Mouse (Mus musculus): ENCODE results near the gene Plxnc1. TPM values are rescaled to one million over a fixed set of nuclear protein-coding genes. Genes with fewer than 3 reads are reported as not detected.

Gene Plxnc1
- polyA plus RNA-seq, 1 experiment from 2014 or later = 8.7 TPM

GRCm38 (mm10) chr10:94974345-94975098, 29.9 kb upstream of the Plxnc1 start:
- Histone ChIP-seq H3K27ac (no peak overlapping the region), H3K4me3 (replicated peaks) (no peak overlapping the region), H3K9ac (replicated peaks) (no peak overlapping the region), H3K4me1 (replicated peaks) (peaks cover 19% of the 10 kb centered on the region), H3K36me3 (no peaks in the 10 kb centered on the region), H3K4me2 (replicated peaks) (no peak overlapping the region), H3K9me3 (no peaks in the 10 kb centered on the region), H3K27me3 (no peaks in the 10 kb centered on the region)
- no peak for ATAC-seq
- WGBS = 72% methylated on average over 9 of the region's 9 CpGs

- H3K4me2 ChIP-seq (replicated peaks) = no peak overlapping the region
- no peaks in the 10 kb centered on the region for H3K36me3 ChIP-seq
- H3K27ac ChIP-seq = no peak overlapping the region
- no peak for ATAC-seq
- H3K27me3 ChIP-seq = no peaks in the 10 kb centered on the region
- no peaks in the 10 kb centered on the region for H3K9me3 ChIP-seq
- H3K4me3 ChIP-seq (replicated peaks) = no peak overlapping the region
- WGBS = 81% methylated on average over 3 of the region's 3 CpGs
- H3K9ac ChIP-seq (replicated peaks) = no peak overlapping the region
- H3K4me1 ChIP-seq (replicated peaks) = no peaks in the 10 kb centered on the region
Measured at GRCm38 (mm10) chr10:94971625-94972161, 27.1 kb upstream of the Plxnc1 start.

GRCm38 (mm10) chr10:94970221-94970620, 25.6 kb upstream of the Plxnc1 start:
- no peak overlapping the region for H3K4me3 ChIP-seq (replicated peaks)
- H3K4me2 ChIP-seq (replicated peaks) = no peak overlapping the region
- no peaks in the 10 kb centered on the region for H3K9me3 ChIP-seq
- H3K27me3 ChIP-seq = no peaks in the 10 kb centered on the region
- no peaks in the 10 kb centered on the region for H3K4me1 ChIP-seq (replicated peaks)
- H3K36me3 ChIP-seq = no peaks in the 10 kb centered on the region
- H3K9ac ChIP-seq (replicated peaks) = no peak overlapping the region
- no peak overlapping the region for H3K27ac ChIP-seq
- 81% methylated on average over 6 of the region's 6 CpGs for WGBS
- ATAC-seq = no peak

- Histone ChIP-seq H3K36me3 (no peaks in the 10 kb centered on the region), H3K4me3 (replicated peaks) (no peak overlapping the region), H3K4me2 (replicated peaks) (no peak overlapping the region), H3K27ac (no peak overlapping the region), H3K9me3 (no peaks in the 10 kb centered on the region), H3K9ac (replicated peaks) (no peak overlapping the region), H3K4me1 (replicated peaks) (no peaks in the 10 kb centered on the region), H3K27me3 (no peaks in the 10 kb centered on the region)
- no peak for ATAC-seq
- WGBS = 89% methylated on average over 7 of the region's 7 CpGs
Measured at GRCm38 (mm10) chr10:94967468-94967867, 22.8 kb upstream of the Plxnc1 start.

GRCm38 (mm10) chr10:94966789-94967188, 22.2 kb upstream of the Plxnc1 start:
- Histone ChIP-seq H3K4me2 (replicated peaks) (no peak overlapping the region), H3K27me3 (no peaks in the 10 kb centered on the region), H3K9me3 (no peaks in the 10 kb centered on the region), H3K9ac (replicated peaks) (no peak overlapping the region), H3K4me1 (replicated peaks) (no peaks in the 10 kb centered on the region), H3K36me3 (no peaks in the 10 kb centered on the region), H3K4me3 (replicated peaks) (no peak overlapping the region), H3K27ac (no peak overlapping the region)
- 92% methylated on average over 7 of the region's 7 CpGs for WGBS
- ATAC-seq = no peak

- H3K4me3 ChIP-seq (replicated peaks) = no peak overlapping the region
- 90% methylated on average over 3 of the region's 3 CpGs for WGBS
- H3K9me3 ChIP-seq = no peaks in the 10 kb centered on the region
- H3K27ac ChIP-seq = no peak overlapping the region
- no peaks in the 10 kb centered on the region for H3K36me3 ChIP-seq
- ATAC-seq = no peak
- H3K27me3 ChIP-seq = no peaks in the 10 kb centered on the region
- no peak overlapping the region for H3K9ac ChIP-seq (replicated peaks)
- no peaks in the 10 kb centered on the region for H3K4me1 ChIP-seq (replicated peaks)
- no peak overlapping the region for H3K4me2 ChIP-seq (replicated peaks)
Measured at GRCm38 (mm10) chr10:94965093-94965492, 20.5 kb upstream of the Plxnc1 start.

- 89% methylated on average over 10 of the region's 10 CpGs for WGBS
- H3K4me1 ChIP-seq (replicated peaks) = no peaks in the 10 kb centered on the region
- no peak overlapping the region for H3K27ac ChIP-seq
- ATAC-seq = no peak
- no peak overlapping the region for H3K9ac ChIP-seq (replicated peaks)
- H3K27me3 ChIP-seq = 0 out of 2 replicates have a peak, but pooled peaks cover 4% of the 10 kb centered on the region
- no peak overlapping the region for H3K4me2 ChIP-seq (replicated peaks)
- H3K36me3 ChIP-seq = no peaks in the 10 kb centered on the region
- H3K9me3 ChIP-seq = no peaks in the 10 kb centered on the region
- no peak overlapping the region for H3K4me3 ChIP-seq (replicated peaks)
Measured at GRCm38 (mm10) chr10:94962005-94962404, 17.4 kb upstream of the Plxnc1 start.

- ATAC-seq = no peak
- no peaks in the 10 kb centered on the region for H3K4me1 ChIP-seq (replicated peaks)
Measured at GRCm38 (mm10) chr10:94961283-94961682, 16.6 kb upstream of the Plxnc1 start.

GRCm38 (mm10) chr10:94958311-94958710, 13.7 kb upstream of the Plxnc1 start:
- no peak overlapping the region for H3K4me2 ChIP-seq (replicated peaks)
- no peak overlapping the region for H3K9ac ChIP-seq (replicated peaks)
- H3K9me3 ChIP-seq = no peaks in the 10 kb centered on the region
- no peak overlapping the region for H3K4me3 ChIP-seq (replicated peaks)
- H3K27me3 ChIP-seq = 0 out of 2 replicates have a peak, but pooled peaks cover 4% of the 10 kb centered on the region
- 0 out of 2 replicates have a peak, but pooled peaks have one; percentile 6 for ATAC-seq
- no peak overlapping the region for H3K27ac ChIP-seq
- no peaks in the 10 kb centered on the region for H3K4me1 ChIP-seq (replicated peaks)
- 10% methylated on average over 7 of the region's 7 CpGs for WGBS
- H3K36me3 ChIP-seq = no peaks in the 10 kb centered on the region

More at GRCm38 (mm10) chr10:94961283-94961682, 16.6 kb upstream of the Plxnc1 start:
- H3K9ac ChIP-seq (replicated peaks) = no peak overlapping the region
- H3K27ac ChIP-seq = no peak overlapping the region
- no peaks in the 10 kb centered on the region for H3K9me3 ChIP-seq
- H3K36me3 ChIP-seq = no peaks in the 10 kb centered on the region
- WGBS = 85% methylated on average over 10 of the region's 11 CpGs
- 0 out of 2 replicates have a peak, but pooled peaks cover 4% of the 10 kb centered on the region for H3K27me3 ChIP-seq
- no peak overlapping the region for H3K4me2 ChIP-seq (replicated peaks)
- no peak overlapping the region for H3K4me3 ChIP-seq (replicated peaks)

- Histone ChIP-seq H3K4me1 (replicated peaks) (no peaks in the 10 kb centered on the region), H3K27ac (no peak overlapping the region), H3K27me3 (0 out of 2 replicates have a peak, but pooled peaks cover 4% of the 10 kb centered on the region), H3K9ac (replicated peaks) (no peak overlapping the region), H3K36me3 (no peaks in the 10 kb centered on the region), H3K9me3 (no peaks in the 10 kb centered on the region), H3K4me3 (replicated peaks) (no peak overlapping the region), H3K4me2 (replicated peaks) (no peak overlapping the region)
- WGBS = 88% methylated on average over 7 of the region's 7 CpGs
- no peak for ATAC-seq
Measured at GRCm38 (mm10) chr10:94957705-94958104, 13.1 kb upstream of the Plxnc1 start.

- Histone ChIP-seq H3K9me3 (no peaks in the 10 kb centered on the region), H3K4me2 (replicated peaks) (no peak overlapping the region), H3K4me3 (replicated peaks) (no peak overlapping the region), H3K9ac (replicated peaks) (no peak overlapping the region), H3K27ac (no peak overlapping the region), H3K36me3 (no peaks in the 10 kb centered on the region), H3K4me1 (replicated peaks) (peaks cover 27% of the 10 kb centered on the region), H3K27me3 (peaks cover 9% of the 10 kb centered on the region)
- ATAC-seq = no peak
- WGBS = 81% methylated on average over 10 of the region's 10 CpGs
Measured at GRCm38 (mm10) chr10:94947915-94948675, 3.5 kb upstream of the Plxnc1 start.

- Histone ChIP-seq H3K9ac (replicated peaks) (no peak overlapping the region), H3K36me3 (no peaks in the 10 kb centered on the region), H3K27ac (no peak overlapping the region), H3K4me2 (replicated peaks) (no peak overlapping the region), H3K27me3 (peaks cover 9% of the 10 kb centered on the region), H3K4me3 (replicated peaks) (no peak overlapping the region), H3K9me3 (no peaks in the 10 kb centered on the region), H3K4me1 (replicated peaks) (peaks cover 34% of the 10 kb centered on the region)
- 67% methylated on average over 7 of the region's 7 CpGs for WGBS
- ATAC-seq = no peak
Measured at GRCm38 (mm10) chr10:94947386-94947785, 2.8 kb upstream of the Plxnc1 start.

All from midbrain, embryonic 13.5 days (tissue).